Mouse (Mus musculus): ENCODE data around the gene Aco2.

Gene Aco2

DNA sequence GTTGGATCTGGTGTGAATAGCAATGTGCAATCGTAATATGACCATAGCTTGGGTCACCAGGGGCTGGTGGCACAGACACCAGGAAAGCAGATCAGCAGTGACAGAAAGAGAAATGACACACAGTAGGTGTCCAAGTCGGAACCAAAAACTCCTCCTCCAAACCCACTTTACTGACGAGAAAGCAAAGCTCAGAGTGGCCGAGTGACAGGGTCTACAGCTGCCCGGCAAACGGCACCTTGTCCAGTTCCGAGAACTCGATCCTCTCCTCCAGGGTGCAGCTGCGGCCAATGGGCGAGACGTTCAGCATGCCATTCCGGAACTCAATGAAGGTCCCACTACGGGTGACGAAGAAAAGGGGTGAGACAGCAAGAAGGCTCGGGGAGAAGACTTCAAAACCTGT, 83.3 kb downstream of the Aco2 start:
- DNase-seq = no peak

DNA sequence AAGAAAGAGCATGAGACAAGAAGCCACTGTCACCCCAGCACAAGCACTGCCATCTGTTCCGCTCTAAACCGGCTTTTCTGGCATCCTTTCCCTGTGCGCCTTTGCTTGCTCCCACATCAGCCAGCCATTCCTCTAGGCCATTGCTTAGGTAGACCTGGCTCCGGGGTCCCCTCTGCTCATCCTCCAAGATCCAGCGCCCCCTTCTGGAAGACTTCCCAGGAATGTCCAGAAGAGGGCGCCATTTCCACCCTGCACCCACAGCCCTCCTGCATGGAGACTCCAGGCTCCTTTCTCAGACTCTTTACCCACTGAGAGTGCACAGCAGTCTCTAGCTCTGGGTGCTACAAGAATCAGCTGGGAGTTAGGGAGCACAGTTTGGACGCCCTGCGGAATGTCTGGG, 84.3 kb downstream of the Aco2 start:
- DNase-seq = peak; percentile 55

DNA sequence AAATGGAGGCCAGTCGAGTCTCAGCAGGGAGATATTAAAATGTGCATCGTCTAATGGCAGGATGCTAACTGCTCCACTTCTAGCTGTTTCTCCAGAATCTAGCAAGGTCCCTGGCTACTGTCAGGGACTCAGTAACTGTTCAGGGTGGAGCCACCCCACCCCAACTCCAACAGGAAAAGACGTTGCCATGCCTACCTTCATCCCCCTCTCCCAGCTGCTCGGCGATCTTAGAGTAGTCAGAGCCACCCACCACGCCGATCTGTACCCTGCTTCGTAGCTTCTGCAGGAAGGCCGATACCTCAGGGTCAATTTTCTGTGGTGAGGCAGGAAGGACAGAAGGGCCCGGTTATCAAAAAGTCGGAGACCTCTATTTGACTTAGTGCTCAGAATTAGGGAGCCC, 85.5 kb downstream of the Aco2 start:
- DNase-seq = peak; percentile 63

DNA sequence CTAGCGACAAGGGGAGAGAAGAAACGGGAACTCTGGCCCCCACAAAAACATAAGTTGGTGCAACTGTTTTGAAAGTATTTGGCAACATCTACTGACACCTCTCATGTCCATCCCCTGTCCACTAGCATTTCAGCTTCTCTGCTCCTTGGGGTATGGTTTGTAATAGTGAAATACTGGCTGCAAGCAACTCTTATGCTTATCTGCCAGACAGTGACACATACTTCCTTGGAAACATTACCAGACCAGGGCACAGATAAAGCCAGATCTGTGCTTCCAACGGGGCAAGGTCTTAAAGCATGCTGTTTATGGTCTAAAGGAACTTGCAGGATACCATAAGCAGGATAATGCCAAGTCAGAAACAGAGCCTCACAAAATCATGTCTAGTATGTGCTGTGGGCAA, 86.8 kb downstream of the Aco2 start:
- no peak for DNase-seq

DNA sequence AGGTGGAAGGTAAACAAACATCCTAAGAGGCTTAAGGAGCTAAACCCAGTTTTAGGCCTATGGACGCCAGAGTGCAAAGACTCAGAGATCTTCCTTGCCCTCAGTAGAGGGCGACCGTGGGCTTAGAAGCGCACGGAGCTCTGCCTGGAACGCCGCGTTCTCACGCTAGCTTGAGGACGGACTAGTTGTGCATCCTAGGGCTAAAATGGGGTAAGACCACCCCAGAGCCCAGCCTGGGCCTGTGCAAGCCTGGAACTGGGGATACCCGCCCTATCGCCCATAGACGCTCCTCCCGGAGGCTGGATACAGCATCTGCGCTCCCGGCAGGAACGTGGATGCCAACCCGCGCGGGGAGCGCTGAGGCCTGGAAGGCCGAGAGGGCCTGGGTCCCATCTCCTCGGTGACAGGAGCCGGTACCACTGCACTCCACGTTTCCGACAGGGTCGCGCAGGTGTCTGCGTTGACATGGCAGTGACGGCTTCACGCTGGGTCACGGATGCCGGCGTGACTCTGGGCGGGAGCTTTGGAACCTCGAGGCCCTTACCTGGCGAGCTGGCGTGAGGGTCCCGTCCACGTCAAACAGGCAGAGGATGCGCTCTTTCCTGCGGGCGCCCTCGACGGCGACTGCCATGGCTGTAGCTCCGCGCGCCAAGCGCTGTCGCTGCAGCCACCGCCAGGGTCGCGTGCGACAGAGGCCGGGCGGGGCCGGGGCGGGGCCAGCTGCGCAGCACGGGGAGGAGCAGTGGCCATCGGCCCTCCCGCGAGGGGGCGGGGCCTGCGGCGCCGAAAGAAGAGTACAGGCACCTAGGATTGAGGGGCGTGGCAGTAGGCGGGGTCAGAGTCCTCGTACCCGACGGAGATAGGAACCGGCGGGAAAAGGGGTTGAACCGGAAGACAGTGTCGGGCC, 88.3 kb downstream of the Aco2 start, which contains the start of gene Pmm1:
TSS of gene Pmm1 (minus strand) at position 760 of the 907 bp plus-strand sequence.
- peak; percentile 99 for DNase-seq

DNA sequence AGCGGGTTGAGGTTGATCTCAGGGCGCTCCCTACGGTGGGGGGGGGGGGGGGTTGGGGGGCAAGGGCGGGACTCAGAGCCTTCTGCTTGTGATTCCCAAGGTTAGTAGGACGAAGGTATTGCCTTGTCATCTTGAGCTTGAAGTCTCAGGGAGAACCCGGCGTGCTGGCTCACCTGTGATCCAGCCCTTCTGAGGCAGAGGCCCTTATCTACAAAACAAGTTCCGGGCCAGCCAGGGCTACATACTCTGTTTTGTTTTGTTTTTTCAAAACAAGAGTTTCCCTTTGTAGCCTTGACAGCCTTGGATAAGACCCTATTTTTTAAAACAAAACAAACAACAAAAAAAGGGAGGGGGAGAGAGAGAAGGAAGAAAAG, 89.0 kb downstream of the Aco2 start:
- no peak for DNase-seq

DNA sequence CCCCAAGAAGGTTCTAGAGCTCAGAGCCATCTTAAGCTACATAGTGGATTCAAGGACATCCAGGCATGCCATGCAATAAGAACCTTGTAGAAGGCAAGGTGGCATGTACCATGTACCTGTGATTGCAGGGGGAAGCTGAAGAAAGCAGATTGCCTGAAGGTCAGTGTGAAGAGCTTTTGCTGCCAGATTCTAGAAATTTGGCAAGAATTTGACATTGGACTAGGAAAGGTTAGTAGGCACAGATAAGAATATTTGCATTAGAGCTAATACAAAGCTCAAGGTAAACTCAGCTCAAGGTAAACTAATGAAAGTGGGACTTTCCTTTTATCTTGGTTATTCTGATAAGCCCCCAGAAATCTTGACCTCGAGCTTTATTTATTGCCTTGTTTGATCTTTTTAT, 92.2 kb downstream of the Aco2 start:
- DNase-seq = no peak
